Mouse (Mus musculus) small intestine, adult 2 months (tissue): ENCODE results near the gene Gm49403. TPM values are rescaled to one million over a fixed set of nuclear protein-coding genes. Genes with fewer than 3 reads are reported as not detected.

Experiments
- H3K27ac ChIP-seq: fragments of 200-500 bp; 2 replicates; pipeline ENCODE4 v1.5.1; 2012; ENCODE audit warnings: low read depth, low read length, control low read depth, inconsistent platforms; ENCODE audit not compliant: insufficient read depth
- H3K27me3 ChIP-seq: fragments of 200-500 bp; 2 replicates; pipeline ENCODE4 v1.6.1; 2012; ENCODE audit warnings: mild to moderate bottlenecking, moderate library complexity, low read length, inconsistent platforms; ENCODE audit not compliant: control insufficient read depth, insufficient read depth
- H3K36me3 ChIP-seq: fragments of 200-500 bp; 2 replicates; pipeline ENCODE4 v1.6.1; 2012; ENCODE audit warnings: mild to moderate bottlenecking, low read length, control low read depth, inconsistent platforms; ENCODE audit not compliant: control insufficient read depth, insufficient read depth
- H3K4me1 ChIP-seq: fragments of 200-500 bp; 2 replicates; pipeline ENCODE4 v1.6.1; 2012; ENCODE audit warnings: low read length, inconsistent platforms, mixed read lengths; ENCODE audit not compliant: control insufficient read depth, insufficient read depth, insufficient read length
- H3K4me3 ChIP-seq: fragments of 200-500 bp; 2 replicates; pipeline ENCODE4 v1.5.1; 2012; ENCODE audit warnings: low read depth, mild to moderate bottlenecking, control low read depth, inconsistent platforms, low read length, moderate library complexity
- CTCF ChIP-seq: fragments of 200-500 bp; IDR thresholded peaks from 2 replicates; pipeline ENCODE4 v1.5.1; 2012; ENCODE audit warnings: low read depth, mild to moderate bottlenecking, control low read depth, inconsistent platforms, low read length, moderate library complexity, mixed read lengths; ENCODE audit not compliant: insufficient replicate concordance, insufficient read length; ENCODE audit errors: extremely low read depth
- POLR2A ChIP-seq: fragments of 200-500 bp; IDR thresholded peaks from 2 replicates; pipeline ENCODE4 v1.6.1; 2012; ENCODE audit warnings: low read depth, mild to moderate bottlenecking, control low read depth, inconsistent platforms, low read length, moderate library complexity
- WGBS: fragments of 180-500 bp; shearing (Covaris S2); methylation state at CpG from one replicate; pipeline ENCODE4 v1.1.7; 2018; 5-methylcytosine and 5-hydroxymethylcytosine counted together
- polyA plus RNA-seq: library from polyadenylated mRNA; depleted of rRNA; stranded (reverse); fragments of >200 nt; gene quantifications from 2 replicates; pipeline ENCODE4 v1.2.3, GENCODE M21; 2012

The Gm49403 gene
- polyA plus RNA-seq, 1 experiment, result not detected

- H3K4me1 ChIP-seq, result peaks cover 8% of the 10 kb centered on the region; the same call in 1 of the 2 replicates
- TF ChIP-seq CTCF (no peak), POLR2A (no peak)
- H3K27me3 ChIP-seq, result no peaks in the 10 kb centered on the region
- 90% methylated on average over 7 of the region's 7 CpGs for WGBS
- H3K36me3 ChIP-seq, result peaks cover 28% of the 10 kb centered on the region
- no peak overlapping the region for H3K27ac ChIP-seq
- H3K4me3 ChIP-seq, result no peak overlapping the region
These were observed 8.7 kb upstream of the Gm49403 start for GRCm38 (mm10) chr19:8875031-8875430.

GRCm38 (mm10) chr19:8880311-8881033, 3.3 kb upstream of the Gm49403 start, which contains the start of gene Uqcc3:
Gene Uqcc3 (minus strand): TSS chr19:8880923.
- Histone ChIP-seq H3K4me1 (no peaks in the 10 kb centered on the region), H3K4me3 (peak within 1 kb of the TSS; percentile 84), H3K27ac (peak within 1 kb of the TSS; percentile 45), H3K27me3 (no peaks in the 10 kb centered on the region), H3K36me3 (peaks cover 9% of the 10 kb centered on the region)
- TF ChIP-seq CTCF (no peak), POLR2A (peak; percentile 82; the same call in 1 of the 2 replicates)
- WGBS, result under 1% methylated on average over 42 of the region's 42 CpGs

- WGBS, result 4% methylated on average over 3 of the region's 3 CpGs
- H3K27ac ChIP-seq, result no peak overlapping the region
- peaks cover 5% of the 10 kb centered on the region for H3K36me3 ChIP-seq
- H3K4me3 ChIP-seq, result peak overlapping the region; percentile 84
- H3K4me1 ChIP-seq, result no peaks in the 10 kb centered on the region
- H3K27me3 ChIP-seq, result no peaks in the 10 kb centered on the region
- TF ChIP-seq POLR2A (no peak), CTCF (no peak)
These were observed 2.7 kb upstream of the Gm49403 start for GRCm38 (mm10) chr19:8881034-8881392.

GRCm38 (mm10) chr19:8886916-8887584, 3.3 kb downstream of the Gm49403 start:
- TF ChIP-seq CTCF, result no peak
- no peak for TF ChIP-seq POLR2A
- Histone ChIP-seq H3K4me1 (no peaks in the 10 kb centered on the region; the same call in 1 of the 2 replicates), H3K27ac (no peak overlapping the region), H3K36me3 (peaks cover 5% of the 10 kb centered on the region; the same call in 1 of the 2 replicates), H3K4me3 (no peak overlapping the region), H3K27me3 (no peaks in the 10 kb centered on the region)
- 59% methylated on average over 1 of the region's 1 CpGs for WGBS

- Histone ChIP-seq H3K27me3 (no peaks in the 10 kb centered on the region), H3K27ac (peak overlapping the region; percentile 35), H3K36me3 (peaks cover 5% of the 10 kb centered on the region; the same call in 1 of the 2 replicates), H3K4me3 (peak overlapping the region; percentile 86), H3K4me1 (no peaks in the 10 kb centered on the region; the same call in 1 of the 2 replicates)
- TF ChIP-seq CTCF (no peak), POLR2A (no peak)
- 12% methylated on average over 19 of the region's 19 CpGs for WGBS
These were observed 4.1 kb downstream of the Gm49403 start for GRCm38 (mm10) chr19:8887585-8888463.

GRCm38 (mm10) chr19:8888511-8889385, 5.0 kb downstream of the Gm49403 start, which contains the start of the genes 1810009A15Rik and Gm49416:
Gene 1810009A15Rik (plus strand): TSS chr19:8888853.
Gene Gm49416 (plus strand): TSS chr19:8888926.
- no peak for TF ChIP-seq CTCF
- TF ChIP-seq POLR2A, result peak; percentile 92
- Histone ChIP-seq H3K36me3 (peaks cover 5% of the 10 kb centered on the region; the same call in 1 of the 2 replicates), H3K4me3 (peak within 1 kb of the TSS; percentile 86), H3K27ac (peak within 1 kb of the TSS; percentile 75), H3K27me3 (no peaks in the 10 kb centered on the region), H3K4me1 (no peaks in the 10 kb centered on the region; the same call in 1 of the 2 replicates)
- WGBS, result under 1% methylated on average over 58 of the region's 58 CpGs
